Mouse (Mus musculus): ENCODE results near the gene Mgst1.

Gene Mgst1

GRCm38 (mm10) chr6:138139930-138140329 is at the start of gene Mgst1:
Mgst1 (plus strand) TSS chr6:138140316.
- no peak for DNase-seq (ENCODE audit: extremely low read depth, insufficient read length, low spot score)

GRCm38 (mm10) chr6:138092432-138092831 is 47.7 kb upstream of the Mgst1 start:
- no peak for DNase-seq (ENCODE audit: extremely low read depth, insufficient read length, low spot score)

GRCm38 (mm10) chr6:138095060-138095459 is 45.1 kb upstream of the Mgst1 start:
- DNase-seq (ENCODE audit: extremely low read depth, insufficient read length, low spot score): no peak

GRCm38 (mm10) chr6:138099646-138100045 is 40.5 kb upstream of the Mgst1 start:
- DNase-seq (ENCODE audit: extremely low read depth, insufficient read length, low spot score): no peak

GRCm38 (mm10) chr6:138101843-138102242 is 38.3 kb upstream of the Mgst1 start:
- DNase-seq (ENCODE audit: extremely low read depth, insufficient read length, low spot score): no peak

- DNase-seq (ENCODE audit: extremely low read depth, insufficient read length, low spot score): no peak
Measured at GRCm38 (mm10) chr6:138102940-138103339, 37.2 kb upstream of the Mgst1 start.

- no peak for DNase-seq (ENCODE audit: extremely low read depth, insufficient read length, low spot score)
Measured at GRCm38 (mm10) chr6:138104559-138104958, 35.6 kb upstream of the Mgst1 start.

- no peak for DNase-seq (ENCODE audit: extremely low read depth, insufficient read length, low spot score)
Measured at GRCm38 (mm10) chr6:138117496-138117895, 22.6 kb upstream of the Mgst1 start.

- DNase-seq (ENCODE audit: extremely low read depth, insufficient read length, low spot score): no peak
Measured at GRCm38 (mm10) chr6:138128392-138129335, 11.5 kb upstream of the Mgst1 start.

GRCm38 (mm10) chr6:138130541-138130940 is 9.6 kb upstream of the Mgst1 start:
- no peak for DNase-seq (ENCODE audit: extremely low read depth, insufficient read length, low spot score)

- DNase-seq (ENCODE audit: extremely low read depth, insufficient read length, low spot score): peak; percentile 80
Measured at GRCm38 (mm10) chr6:138140336-138140735, 220 bp downstream of the Mgst1 start.

GRCm38 (mm10) chr6:138141111-138141592 is 1.0 kb downstream of the Mgst1 start:
- DNase-seq (ENCODE audit: extremely low read depth, insufficient read length, low spot score): peak; percentile 77

- no peak for DNase-seq (ENCODE audit: extremely low read depth, insufficient read length, low spot score)
Measured at GRCm38 (mm10) chr6:138142604-138143003, 2.5 kb downstream of the Mgst1 start.

- no peak for DNase-seq (ENCODE audit: extremely low read depth, insufficient read length, low spot score)
Measured at GRCm38 (mm10) chr6:138143450-138143849, 3.3 kb downstream of the Mgst1 start.

- DNase-seq (ENCODE audit: extremely low read depth, insufficient read length, low spot score): peak; percentile 23
Measured at GRCm38 (mm10) chr6:138153111-138153510, 13.0 kb downstream of the Mgst1 start.

GRCm38 (mm10) chr6:138163920-138164319 is 23.8 kb downstream of the Mgst1 start:
- peak; percentile 18 for DNase-seq (ENCODE audit: extremely low read depth, insufficient read length, low spot score)

- DNase-seq (ENCODE audit: extremely low read depth, insufficient read length, low spot score): no peak
Measured at GRCm38 (mm10) chr6:138171480-138172224, 31.5 kb downstream of the Mgst1 start.
